Mouse (Mus musculus) right cerebral cortex, postnatal 14 days (tissue): ENCODE data around the gene Efnb3.
"Not testable (repeated sequence)": the region's sequence is repeated elsewhere in the genome, so short reads cannot be mapped to it uniquely, and the experiment has no call there.

Experiments
- DNase-seq: peaks from one replicate; pipeline ENCODE4 v3.0.0; 2022

The Efnb3 gene

GRCm38 (mm10) chr11:69549060-69549656 lies 10.8 kb downstream of the Efnb3 start, which contains the start of gene Dnah2:
TSS of gene Dnah2 (minus strand) at chr11:69549110.
- DNase-seq = no peak

- DNase-seq = peak; percentile 62
These were observed 12.9 kb downstream of the Efnb3 start for GRCm38 (mm10) chr11:69547071-69547470.

GRCm38 (mm10) chr11:69546423-69547053 lies 13.5 kb downstream of the Efnb3 start:
- DNase-seq = peak; percentile 89

GRCm38 (mm10) chr11:69545957-69546356 lies 14.0 kb downstream of the Efnb3 start:
- DNase-seq = no peak

GRCm38 (mm10) chr11:69543598-69543997 lies 16.4 kb downstream of the Efnb3 start:
- no peak for DNase-seq

- DNase-seq = not testable (repeated sequence)
These were observed 18.3 kb downstream of the Efnb3 start for GRCm38 (mm10) chr11:69541741-69542140.

- DNase-seq = no peak
These were observed 19.3 kb downstream of the Efnb3 start for GRCm38 (mm10) chr11:69540700-69541099.

- no peak for DNase-seq
These were observed 25.0 kb downstream of the Efnb3 start for GRCm38 (mm10) chr11:69534990-69535389.

- DNase-seq = no peak
These were observed 27.4 kb downstream of the Efnb3 start for GRCm38 (mm10) chr11:69532480-69533150.

GRCm38 (mm10) chr11:69530755-69531154 lies 29.2 kb downstream of the Efnb3 start:
- not testable (repeated sequence) for DNase-seq

- DNase-seq = not testable (repeated sequence)
These were observed 29.7 kb downstream of the Efnb3 start for GRCm38 (mm10) chr11:69530281-69530680.

GRCm38 (mm10) chr11:69528031-69528390 lies 32.0 kb downstream of the Efnb3 start:
- DNase-seq = no peak

- no peak for DNase-seq
These were observed 32.6 kb downstream of the Efnb3 start for GRCm38 (mm10) chr11:69527098-69528030.

- DNase-seq = no peak
These were observed 33.4 kb downstream of the Efnb3 start for GRCm38 (mm10) chr11:69526631-69527030.

- DNase-seq = no peak
These were observed 34.3 kb downstream of the Efnb3 start for GRCm38 (mm10) chr11:69525661-69526060.

GRCm38 (mm10) chr11:69523651-69524050 lies 36.4 kb downstream of the Efnb3 start:
- DNase-seq = no peak

GRCm38 (mm10) chr11:69521526-69522149 lies 38.4 kb downstream of the Efnb3 start:
- no peak for DNase-seq

- no peak for DNase-seq
These were observed 40.0 kb downstream of the Efnb3 start for GRCm38 (mm10) chr11:69519976-69520375.

GRCm38 (mm10) chr11:69516661-69517060 lies 43.3 kb downstream of the Efnb3 start:
- no peak for DNase-seq

GRCm38 (mm10) chr11:69516151-69516640 lies 43.8 kb downstream of the Efnb3 start:
- DNase-seq = no peak

GRCm38 (mm10) chr11:69513840-69514239 lies 46.2 kb downstream of the Efnb3 start:
- DNase-seq = peak; percentile 61

GRCm38 (mm10) chr11:69510796-69511496 lies 49.1 kb downstream of the Efnb3 start:
- no peak for DNase-seq
